Mouse (Mus musculus) embryonic fibroblast, embryonic 13.5 days (primary cell): Measurements from ENCODE around the gene Rsph10b.

Experiments used
- CTCF ChIP-seq: IDR thresholded peaks from 2 replicates; pipeline ENCODE4 v1.5.1; 2011; ENCODE audit warnings: mild to moderate bottlenecking, control low read depth, low read length, moderate library complexity, borderline replicate concordance; ENCODE audit not compliant: insufficient read depth
- POLR2A ChIP-seq: IDR thresholded peaks from 2 replicates; pipeline ENCODE4 v1.6.1; 2011; ENCODE audit warnings: low read depth, mild to moderate bottlenecking, control low read depth, low read length, moderate library complexity

GRCm38 (mm10) chr5:143976726-143977431, 44.0 kb downstream of the Rsph10b start:
- no peak for TF ChIP-seq CTCF
- TF ChIP-seq POLR2A, result no peak
